Mouse (Mus musculus): ENCODE results near the gene Spata48.

Gene Spata48

DNA sequence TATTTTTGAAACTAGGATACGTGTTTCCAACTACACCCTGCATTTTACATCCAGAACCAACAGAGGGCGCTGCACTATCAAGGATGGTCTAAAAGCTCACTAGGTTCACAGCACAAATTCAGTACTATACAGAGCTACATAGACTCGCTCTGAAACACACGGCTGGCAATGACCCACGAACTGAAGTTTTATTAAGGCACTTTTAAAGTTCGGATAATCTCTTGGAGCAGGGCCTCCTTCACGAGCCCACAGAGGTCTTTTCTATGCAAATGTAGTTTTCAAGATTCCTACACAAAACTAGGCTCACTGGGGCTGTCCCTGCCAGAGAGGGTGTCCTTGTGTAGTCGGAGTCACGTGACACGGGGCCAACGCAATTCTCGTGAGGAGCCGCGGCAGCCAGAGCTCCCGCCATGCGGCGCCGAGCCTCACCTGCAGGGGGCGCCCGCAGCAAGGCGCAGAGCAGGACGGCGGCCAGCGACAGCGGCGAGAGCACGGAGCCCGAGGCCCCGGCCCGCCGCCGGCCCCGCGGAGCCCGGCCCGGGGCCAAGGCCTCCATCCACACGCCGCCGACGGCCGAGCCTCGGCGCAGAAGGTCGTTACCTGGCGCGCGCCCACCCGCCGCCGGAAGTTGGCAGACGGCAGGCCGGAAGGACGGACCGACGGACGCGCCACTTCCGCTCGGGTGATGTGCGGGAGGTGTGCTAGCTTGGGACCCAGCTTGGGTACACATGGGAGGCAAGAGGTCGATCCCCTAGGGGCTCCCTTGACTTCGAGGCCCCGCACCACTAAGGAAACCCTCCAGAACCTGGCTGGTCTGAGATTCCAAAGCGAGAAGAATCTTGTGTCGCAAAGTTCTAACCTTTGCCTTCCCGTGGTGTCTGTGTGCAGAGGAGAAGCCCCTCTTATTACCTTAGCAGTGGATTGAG lies at the start of gene Spata48, which contains the start of gene Zpbp:
Spata48 (plus strand) TSS at position 460 of the 926 bp plus-strand sequence.
Zpbp (minus strand) TSS at position 774 of the 926 bp plus-strand sequence.
- DNase-seq (ENCODE audit: low spot score in 2 of 2): peak; percentile 75 to 91

GRCm38 (mm10) chr11:11414188-11414587 lies 47.7 kb upstream of the Spata48 start:
- DNase-seq (ENCODE audit: low spot score in 2 of 2): no peak

DNA sequence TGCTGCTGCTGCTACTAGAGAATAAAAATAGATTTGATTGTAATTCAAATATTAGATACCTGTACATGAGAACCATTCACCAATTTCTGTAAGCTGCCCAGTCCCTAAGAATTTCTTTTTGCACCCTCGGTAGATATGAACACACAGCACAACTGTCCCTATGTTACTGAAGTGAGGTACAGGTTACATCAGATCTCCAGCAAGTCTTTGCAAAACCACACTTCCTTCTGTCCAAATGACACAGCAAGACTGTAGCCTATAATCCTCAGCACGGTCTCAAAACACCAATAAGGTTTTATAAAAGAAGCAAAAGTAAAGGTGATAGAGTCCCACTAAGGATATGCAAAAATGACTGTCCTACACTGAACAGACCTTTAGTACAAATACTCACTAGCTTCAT lies 44.5 kb upstream of the Spata48 start:
- no peak for DNase-seq (ENCODE audit: low spot score in 2 of 2)

- no peak for DNase-seq (ENCODE audit: low spot score in 2 of 2)
Measured at GRCm38 (mm10) chr11:11455037-11455436, 6.9 kb upstream of the Spata48 start.

GRCm38 (mm10) chr11:11462561-11462890 lies 632 bp downstream of the Spata48 start:
- DNase-seq (ENCODE audit: low spot score in 2 of 2): no peak

DNA sequence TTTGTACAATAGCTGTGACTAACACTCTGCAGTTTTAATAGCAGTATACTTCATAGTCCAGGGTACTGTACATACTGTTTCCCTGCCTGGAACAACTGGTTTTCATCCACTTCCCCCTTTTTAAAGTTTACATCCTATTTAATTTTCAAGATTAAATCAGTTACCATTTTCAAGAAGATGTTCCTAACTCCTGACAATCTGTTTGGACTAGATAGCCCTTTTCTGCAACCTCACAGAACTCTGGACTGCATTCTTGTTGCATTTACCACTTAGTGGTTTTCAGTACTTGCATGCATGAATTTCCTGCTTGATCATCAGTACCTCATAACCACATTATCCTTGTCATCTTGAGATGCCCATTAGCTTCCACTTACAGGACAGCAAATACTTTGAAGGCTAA lies 7.0 kb downstream of the Spata48 start:
- no peak for DNase-seq (ENCODE audit: low spot score in 2 of 2)

DNA sequence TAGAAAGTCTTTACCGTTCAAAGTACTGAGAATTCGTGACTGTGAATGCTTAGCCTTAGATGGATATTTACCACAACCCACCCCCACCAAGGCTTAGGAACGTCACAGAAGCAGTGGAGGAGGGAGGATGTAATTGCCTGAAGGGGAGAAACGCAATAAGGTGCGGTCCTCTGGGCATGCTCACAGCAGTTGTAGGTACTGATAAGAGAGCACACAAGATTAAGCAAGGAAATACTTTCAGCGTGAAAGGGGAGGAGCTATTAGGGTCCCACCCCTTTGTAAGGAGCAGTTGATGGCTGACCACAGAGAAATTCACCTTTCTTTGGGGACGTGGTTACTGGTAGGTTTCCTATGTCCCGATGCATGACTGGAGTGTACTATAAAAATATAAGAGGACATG lies 22.5 kb downstream of the Spata48 start:
- DNase-seq (ENCODE audit: low spot score in 2 of 2): no peak

DNA sequence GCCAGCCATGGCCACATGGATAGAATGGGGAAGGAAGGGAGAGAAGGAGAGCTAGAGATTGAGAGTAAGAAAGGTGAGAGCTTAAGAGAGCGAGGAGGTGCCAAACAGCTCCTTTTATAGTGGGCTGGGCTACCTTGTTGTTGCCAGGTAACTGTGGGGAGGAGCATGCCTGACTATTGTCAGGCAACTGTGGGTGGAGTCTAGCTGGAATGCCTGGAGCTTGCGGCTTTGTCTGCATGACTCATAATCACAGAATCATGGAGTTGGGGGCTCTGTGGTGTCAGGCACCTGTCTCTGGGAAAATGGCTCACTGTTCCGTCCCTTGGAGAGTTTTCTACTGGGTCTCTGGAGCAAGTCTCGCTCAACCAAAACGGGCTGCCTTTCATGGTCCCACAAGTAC lies 30.1 kb downstream of the Spata48 start:
- no peak for DNase-seq (ENCODE audit: low spot score in 2 of 2)

GRCm38 (mm10) chr11:11495697-11496096 lies 33.8 kb downstream of the Spata48 start:
- no peak for DNase-seq (ENCODE audit: low spot score in 2 of 2)

DNA sequence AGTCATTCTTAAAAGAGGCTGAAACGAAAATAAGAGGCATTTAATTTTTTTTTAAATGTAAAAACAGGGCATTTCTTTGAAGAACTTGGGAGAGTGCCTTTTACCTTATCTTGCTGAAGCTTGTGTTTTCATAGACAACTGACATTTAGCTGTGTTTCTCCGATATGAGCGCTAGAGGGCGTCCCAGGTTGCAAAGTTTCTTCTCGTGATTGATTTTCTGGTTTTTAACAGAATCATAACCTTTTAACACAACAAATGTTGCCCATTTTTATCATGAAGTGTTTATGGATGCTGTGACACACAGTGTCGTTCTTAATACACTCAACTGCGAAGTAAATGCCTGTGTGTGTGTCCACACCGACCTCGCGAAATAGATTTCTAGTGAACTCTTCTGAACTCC lies 38.0 kb downstream of the Spata48 start:
- DNase-seq (ENCODE audit: low spot score in 2 of 2): peak in 1 of 2 experiments; percentile 24

- no peak for DNase-seq (ENCODE audit: low spot score in 2 of 2)
Measured at GRCm38 (mm10) chr11:11506187-11506586, 44.3 kb downstream of the Spata48 start.

- no peak for DNase-seq (ENCODE audit: low spot score in 2 of 2)
Measured at GRCm38 (mm10) chr11:11509413-11509812, 47.5 kb downstream of the Spata48 start.

DNA sequence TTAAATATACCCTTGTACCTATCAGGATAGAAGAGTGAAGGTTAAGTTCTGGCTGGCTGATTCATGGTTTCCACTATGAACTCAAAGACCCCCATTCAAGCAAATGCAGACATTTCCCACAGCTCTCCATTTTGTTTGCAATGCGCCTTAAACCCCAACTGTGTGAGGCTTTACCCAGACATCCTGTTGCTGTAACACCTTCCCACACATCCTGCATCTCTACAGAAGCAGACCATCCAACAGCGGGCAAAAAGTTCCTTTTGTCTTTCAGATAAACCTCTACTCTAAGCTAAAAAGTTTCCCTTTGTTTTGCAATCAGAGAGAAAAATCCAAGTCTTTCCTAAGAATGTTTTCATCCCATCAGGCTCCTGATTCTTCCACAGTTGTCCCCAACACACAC lies 50.2 kb downstream of the Spata48 start:
- peak in 1 of 2 experiments; percentile 2 for DNase-seq (ENCODE audit: low spot score in 2 of 2)

GRCm38 (mm10) chr11:11513008-11513799 lies 51.3 kb downstream of the Spata48 start:
- no peak for DNase-seq (ENCODE audit: low spot score in 2 of 2)

GRCm38 (mm10) chr11:11514920-11515319 lies 53.0 kb downstream of the Spata48 start:
- DNase-seq (ENCODE audit: low spot score in 2 of 2): no peak

DNA sequence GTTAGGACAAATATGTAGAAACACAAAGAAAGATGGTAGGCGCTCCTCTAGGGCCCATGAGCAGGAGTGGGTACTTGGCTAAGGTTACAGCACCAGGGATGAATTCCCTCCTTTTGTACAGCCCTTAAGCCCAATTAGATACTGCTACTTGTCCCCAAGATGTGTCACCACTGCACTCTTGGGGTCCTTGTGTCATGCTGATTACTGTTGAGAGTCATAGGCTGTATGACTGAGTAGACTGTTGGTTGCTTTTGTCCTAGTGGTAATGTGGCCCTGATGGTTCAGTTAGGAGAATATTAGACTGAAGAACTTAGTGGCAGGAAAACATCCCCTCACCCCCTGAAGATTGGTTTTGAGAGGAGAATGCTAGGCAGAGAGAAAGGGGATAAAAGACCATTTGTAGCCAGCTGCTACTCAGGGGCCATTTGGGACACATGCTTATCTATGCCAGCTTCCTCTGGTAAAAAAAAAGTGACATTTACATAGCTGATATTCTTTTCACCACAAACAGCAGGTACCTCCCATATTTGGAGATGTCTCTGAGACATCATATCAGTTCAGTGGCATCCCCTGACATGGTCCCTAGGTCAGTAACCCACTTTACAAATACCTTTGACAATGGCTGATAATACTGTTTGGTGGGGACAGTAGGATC lies 56.0 kb downstream of the Spata48 start:
- no peak for DNase-seq (ENCODE audit: low spot score in 2 of 2)

DNA sequence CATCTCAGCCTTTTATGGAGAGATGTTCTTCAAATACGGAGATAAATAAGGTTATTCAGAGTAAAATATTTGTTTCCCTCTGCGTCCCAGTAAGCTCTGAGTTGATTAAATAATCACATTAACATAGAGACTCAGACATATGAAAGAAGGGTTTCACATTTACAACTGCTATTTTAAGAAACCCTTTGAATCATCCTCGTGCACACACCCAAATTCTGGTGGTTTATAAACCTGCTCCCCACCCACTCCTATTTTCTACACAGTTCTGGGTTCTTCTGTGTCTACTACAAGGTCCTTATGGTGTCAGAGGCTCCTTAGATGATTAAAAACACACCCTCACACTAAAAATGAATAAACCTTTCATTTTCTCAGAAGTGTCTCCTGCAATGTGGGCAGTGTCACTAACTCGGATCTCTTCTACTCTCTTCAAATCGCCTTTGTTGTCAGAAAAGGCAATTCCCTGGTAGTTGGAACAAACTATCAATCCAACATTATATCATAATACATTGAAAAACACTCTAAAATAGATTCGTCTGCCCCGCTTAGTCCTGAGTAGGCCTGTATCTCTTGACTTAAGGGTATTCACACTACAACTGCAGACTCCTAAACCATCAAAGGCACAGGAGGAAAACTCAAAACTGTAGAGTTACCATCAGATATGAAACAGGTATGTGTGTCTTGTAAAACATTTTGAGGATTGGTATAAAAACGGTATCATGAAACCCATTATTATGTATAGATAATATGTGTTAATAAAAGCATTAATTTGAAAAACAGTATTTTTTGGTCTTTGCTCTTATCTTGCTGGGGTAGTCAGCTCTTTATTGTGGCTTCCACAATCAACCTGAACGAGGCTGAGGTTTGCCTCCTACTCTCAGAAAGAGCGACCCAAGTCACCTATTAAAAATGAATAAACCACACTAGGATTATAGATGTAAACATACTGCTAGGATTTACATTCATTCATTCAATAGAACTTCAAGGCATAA lies 57.7 kb downstream of the Spata48 start:
- DNase-seq (ENCODE audit: low spot score in 2 of 2): no peak

GRCm38 (mm10) chr11:11521908-11522441 lies 60.1 kb downstream of the Spata48 start:
- DNase-seq (ENCODE audit: low spot score in 2 of 2): no peak

GRCm38 (mm10) chr11:11528760-11529159 lies 66.9 kb downstream of the Spata48 start:
- no peak for DNase-seq (ENCODE audit: low spot score in 2 of 2)

- DNase-seq (ENCODE audit: low spot score in 2 of 2): no peak
Measured at GRCm38 (mm10) chr11:11529165-11529564, 67.3 kb downstream of the Spata48 start.

DNA sequence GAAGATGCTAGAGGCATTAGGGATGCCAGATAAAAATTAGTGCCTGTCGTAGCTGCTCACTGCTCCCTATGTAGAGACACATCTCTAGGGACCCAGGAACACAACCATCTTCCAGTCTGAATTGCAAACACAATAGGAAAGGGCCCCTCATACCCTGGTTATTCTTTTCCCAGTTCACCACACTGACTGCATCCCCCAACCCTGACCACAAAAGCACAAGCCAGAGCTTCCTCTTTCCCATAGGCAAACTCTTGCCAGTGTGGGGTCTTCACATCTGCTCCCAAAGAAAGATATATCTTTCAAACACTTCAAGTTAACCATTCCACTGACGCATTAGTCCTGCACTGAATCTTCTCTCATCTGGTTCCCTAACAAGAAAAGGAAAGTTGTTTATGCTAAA lies 68.2 kb downstream of the Spata48 start:
- DNase-seq (ENCODE audit: low spot score in 2 of 2): no peak

Measured in left cerebral cortex, adult 9 months (tissue).